Mouse (Mus musculus): ENCODE data around the gene Rimbp2. TPM values are rescaled to one million over a fixed set of nuclear protein-coding genes. Genes with fewer than 3 reads are reported as not detected.
A peak's percentile ranks its signal among the peaks of the same experiment; 100 is the strongest.
"Not testable (repeated sequence)": the region's sequence is repeated elsewhere in the genome, so short reads cannot be mapped to it uniquely, and the experiment has no call there.

Gene Rimbp2
- polyA plus RNA-seq, 1 experiment from 2014 or later: 6.8 TPM

DNA sequence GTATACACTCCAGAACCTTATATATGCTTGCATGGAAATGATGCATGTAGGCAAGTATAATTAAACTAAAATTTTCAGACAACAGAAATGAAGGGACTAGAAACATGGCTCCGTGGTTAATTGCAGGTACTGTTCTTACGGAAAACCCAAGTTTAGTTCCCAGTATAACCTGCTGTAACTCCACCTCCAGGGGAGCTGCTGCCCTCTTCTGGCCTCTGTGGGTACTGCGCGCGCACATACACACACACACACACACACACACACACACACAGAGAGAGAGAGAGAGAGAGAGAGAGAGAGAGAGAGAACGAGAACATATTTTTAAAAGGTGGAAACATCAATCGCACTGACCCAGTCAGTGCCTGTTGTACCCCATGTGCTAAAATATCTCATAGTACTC, 25.7 kb upstream of the Rimbp2 start:
- WGBS: 96% methylated on average over 7 of the region's 7 CpGs
- H3K4me3 ChIP-seq (ENCODE audit: low read depth, low read length): no peak overlapping the region
- H3K4me1 ChIP-seq (ENCODE audit: control insufficient read depth, insufficient read depth, low read length): no peaks in the 10 kb centered on the region
- no peak for ATAC-seq
- H3K27me3 ChIP-seq (ENCODE audit: control insufficient read depth, insufficient read depth, low read depth, low read length): no peaks in the 10 kb centered on the region
- H3K4me2 ChIP-seq (ENCODE audit: low read length): no peak overlapping the region
- H3K9me3 ChIP-seq (replicated peaks; ENCODE audit: control insufficient read depth, low read length, poor library complexity, severe bottlenecking): no peaks in the 10 kb centered on the region
- H3K36me3 ChIP-seq (ENCODE audit: control insufficient read depth, insufficient read depth, low read length): no peaks in the 10 kb centered on the region
- H3K27ac ChIP-seq (ENCODE audit: low read length): no peak overlapping the region
- no peak overlapping the region for H3K9ac ChIP-seq (ENCODE audit: low read depth, low read length)

DNA sequence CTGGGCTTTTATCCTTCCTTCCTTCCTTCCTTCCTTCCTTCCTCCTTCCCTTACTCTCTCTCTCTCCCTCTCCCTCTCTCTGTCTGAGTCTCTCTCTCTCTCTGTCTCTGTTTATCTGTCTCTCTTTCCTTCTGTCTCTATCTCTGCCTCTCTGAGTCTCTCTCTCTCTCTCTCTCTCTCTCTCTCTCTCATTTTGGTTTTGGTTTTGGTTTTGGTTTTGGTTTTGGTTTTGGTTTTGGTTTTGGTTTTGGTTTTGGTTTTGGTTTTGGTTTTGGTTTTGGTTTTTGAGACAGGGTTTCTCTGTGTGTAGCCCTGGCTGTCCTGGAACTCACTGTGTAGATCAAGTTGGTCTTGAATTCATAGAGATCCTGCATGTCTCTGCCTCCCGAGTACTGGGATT, 24.2 kb upstream of the Rimbp2 start:
- not testable (repeated sequence) for H3K4me2 ChIP-seq (ENCODE audit: low read length); H3K27ac ChIP-seq (ENCODE audit: low read length); H3K9ac ChIP-seq (ENCODE audit: low read depth, low read length); H3K36me3 ChIP-seq (ENCODE audit: control insufficient read depth, insufficient read depth, low read length); H3K27me3 ChIP-seq (ENCODE audit: control insufficient read depth, insufficient read depth, low read depth, low read length); H3K4me1 ChIP-seq (ENCODE audit: control insufficient read depth, insufficient read depth, low read length); H3K9me3 ChIP-seq (replicated peaks; ENCODE audit: control insufficient read depth, low read length, poor library complexity, severe bottlenecking); H3K4me3 ChIP-seq (ENCODE audit: low read depth, low read length); ATAC-seq
- 83% methylated on average over 1 of the region's 1 CpGs for WGBS

DNA sequence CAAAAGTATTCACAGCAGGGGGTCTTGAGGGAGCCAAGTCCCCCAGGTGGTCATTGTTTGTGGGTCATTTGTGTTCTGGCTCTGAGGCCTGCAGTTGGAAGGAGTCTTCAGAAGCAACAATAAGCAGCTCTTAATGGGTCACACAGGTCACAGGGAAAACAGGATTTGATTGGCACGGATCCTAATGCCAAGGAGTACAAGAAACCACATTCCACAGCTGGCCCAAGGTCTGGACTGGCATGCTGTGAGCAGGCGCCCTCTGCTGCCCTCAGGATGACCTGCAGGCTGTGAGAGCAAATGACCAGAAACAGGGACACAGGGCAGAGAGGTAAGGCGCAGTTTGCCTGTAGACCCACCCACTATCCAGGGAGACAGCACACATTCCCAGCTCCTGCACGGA, 23.0 kb upstream of the Rimbp2 start:
- no peak overlapping the region for H3K27ac ChIP-seq (ENCODE audit: low read length)
- no peaks in the 10 kb centered on the region for H3K36me3 ChIP-seq (ENCODE audit: control insufficient read depth, insufficient read depth, low read length)
- ATAC-seq: no peak
- no peak overlapping the region for H3K4me3 ChIP-seq (ENCODE audit: low read depth, low read length)
- no peaks in the 10 kb centered on the region for H3K4me1 ChIP-seq (ENCODE audit: control insufficient read depth, insufficient read depth, low read length)
- no peak overlapping the region for H3K9ac ChIP-seq (ENCODE audit: low read depth, low read length)
- no peak overlapping the region for H3K4me2 ChIP-seq (ENCODE audit: low read length)
- H3K27me3 ChIP-seq (ENCODE audit: control insufficient read depth, insufficient read depth, low read depth, low read length): no peaks in the 10 kb centered on the region
- H3K9me3 ChIP-seq (replicated peaks; ENCODE audit: control insufficient read depth, low read length, poor library complexity, severe bottlenecking): no peaks in the 10 kb centered on the region
- WGBS: 12% methylated on average over 4 of the region's 4 CpGs

DNA sequence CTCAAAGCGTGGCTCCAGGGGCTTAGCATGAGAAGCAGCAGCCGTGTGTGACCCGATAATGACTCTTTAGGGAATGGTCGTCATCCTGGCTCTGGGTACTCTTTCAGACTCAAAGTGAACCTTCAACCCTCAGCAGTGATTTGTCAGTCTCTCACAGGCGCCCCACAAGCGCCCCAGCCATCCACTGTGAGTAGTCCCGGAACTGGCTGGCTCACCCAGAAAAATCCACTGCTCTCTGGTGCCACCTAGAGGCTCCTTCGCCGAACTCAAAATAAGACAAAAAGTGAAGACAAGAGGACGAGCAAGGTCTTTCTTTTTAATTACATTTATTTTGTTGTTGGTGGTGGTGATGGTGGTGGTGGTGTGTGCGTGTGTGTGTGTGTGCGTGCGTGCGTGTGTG, 18.0 kb upstream of the Rimbp2 start:
- Histone ChIP-seq H3K9me3 (replicated peaks; ENCODE audit: control insufficient read depth, low read length, poor library complexity, severe bottlenecking) (no peaks in the 10 kb centered on the region), H3K4me3 (ENCODE audit: low read depth, low read length) (no peak overlapping the region), H3K4me2 (ENCODE audit: low read length) (peak overlapping the region; percentile 24; the same call in 1 of the 2 replicates), H3K36me3 (ENCODE audit: control insufficient read depth, insufficient read depth, low read length) (no peaks in the 10 kb centered on the region), H3K9ac (ENCODE audit: low read depth, low read length) (peak overlapping the region; percentile 46; the same call in 1 of the 2 replicates), H3K27me3 (ENCODE audit: control insufficient read depth, insufficient read depth, low read depth, low read length) (no peaks in the 10 kb centered on the region), H3K27ac (ENCODE audit: low read length) (no peak overlapping the region), H3K4me1 (ENCODE audit: control insufficient read depth, insufficient read depth, low read length) (no peaks in the 10 kb centered on the region)
- ATAC-seq: peak; percentile 36; the same call in 1 of the 2 replicates
- WGBS: 12% methylated on average over 14 of the region's 14 CpGs

DNA sequence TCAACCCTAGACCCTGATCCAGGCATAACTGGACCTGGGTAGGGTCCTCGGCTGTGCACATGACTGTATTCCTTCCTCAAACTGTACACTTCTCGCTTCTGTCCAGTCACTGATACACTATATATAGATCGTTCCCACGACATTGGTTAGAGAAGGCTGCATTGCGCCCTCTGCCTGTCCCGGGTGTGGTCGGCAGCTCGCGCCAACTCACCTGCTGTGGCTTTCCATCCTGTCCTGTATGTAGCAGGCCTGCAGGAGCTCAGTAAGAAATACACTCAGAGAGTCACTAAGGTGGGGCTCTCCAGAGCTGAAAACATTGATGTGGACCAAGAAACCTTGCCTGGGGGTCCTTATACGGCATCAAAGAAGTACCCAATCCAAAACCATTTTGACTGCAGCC, 17.6 kb upstream of the Rimbp2 start:
- peak; percentile 39; the same call in 1 of the 2 replicates for ATAC-seq
- no peaks in the 10 kb centered on the region for H3K36me3 ChIP-seq (ENCODE audit: control insufficient read depth, insufficient read depth, low read length)
- H3K4me3 ChIP-seq (ENCODE audit: low read depth, low read length): no peak overlapping the region
- no peak overlapping the region for H3K27ac ChIP-seq (ENCODE audit: low read length)
- peak overlapping the region; percentile 46; the same call in 1 of the 2 replicates for H3K9ac ChIP-seq (ENCODE audit: low read depth, low read length)
- H3K4me1 ChIP-seq (ENCODE audit: control insufficient read depth, insufficient read depth, low read length): no peaks in the 10 kb centered on the region
- peak overlapping the region; percentile 24; the same call in 1 of the 2 replicates for H3K4me2 ChIP-seq (ENCODE audit: low read length)
- 63% methylated on average over 10 of the region's 10 CpGs for WGBS
- H3K9me3 ChIP-seq (replicated peaks; ENCODE audit: control insufficient read depth, low read length, poor library complexity, severe bottlenecking): no peaks in the 10 kb centered on the region
- H3K27me3 ChIP-seq (ENCODE audit: control insufficient read depth, insufficient read depth, low read depth, low read length): no peaks in the 10 kb centered on the region

DNA sequence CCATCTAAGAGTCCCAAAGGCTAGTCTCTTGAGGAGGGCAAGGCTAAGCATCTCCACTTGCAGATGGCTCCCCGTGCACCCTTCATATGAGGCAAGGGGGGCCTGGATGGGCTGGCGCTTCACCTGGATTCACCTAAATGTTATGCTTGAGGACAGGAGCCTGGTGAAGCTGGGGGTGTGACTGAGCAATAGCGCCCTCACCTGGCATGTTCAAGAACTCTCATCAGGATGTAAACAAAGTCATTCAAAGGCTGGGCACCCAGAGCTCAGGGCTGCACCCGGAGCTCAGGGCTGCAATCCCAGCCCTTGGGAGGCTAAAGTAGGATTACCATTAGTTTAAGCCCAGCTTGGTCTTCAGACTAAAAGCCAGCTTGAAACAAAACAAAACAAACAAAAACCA, 11.1 kb upstream of the Rimbp2 start:
- Histone ChIP-seq H3K9ac (ENCODE audit: low read depth, low read length) (no peak overlapping the region), H3K4me3 (ENCODE audit: low read depth, low read length) (no peak overlapping the region), H3K9me3 (replicated peaks; ENCODE audit: control insufficient read depth, low read length, poor library complexity, severe bottlenecking) (no peaks in the 10 kb centered on the region; the same call in 1 of the 2 replicates), H3K36me3 (ENCODE audit: control insufficient read depth, insufficient read depth, low read length) (no peaks in the 10 kb centered on the region), H3K27me3 (ENCODE audit: control insufficient read depth, insufficient read depth, low read depth, low read length) (no peaks in the 10 kb centered on the region), H3K27ac (ENCODE audit: low read length) (no peak overlapping the region), H3K4me2 (ENCODE audit: low read length) (no peak overlapping the region), H3K4me1 (ENCODE audit: control insufficient read depth, insufficient read depth, low read length) (no peaks in the 10 kb centered on the region)
- no peak for ATAC-seq
- WGBS: 52% methylated on average over 4 of the region's 4 CpGs

DNA sequence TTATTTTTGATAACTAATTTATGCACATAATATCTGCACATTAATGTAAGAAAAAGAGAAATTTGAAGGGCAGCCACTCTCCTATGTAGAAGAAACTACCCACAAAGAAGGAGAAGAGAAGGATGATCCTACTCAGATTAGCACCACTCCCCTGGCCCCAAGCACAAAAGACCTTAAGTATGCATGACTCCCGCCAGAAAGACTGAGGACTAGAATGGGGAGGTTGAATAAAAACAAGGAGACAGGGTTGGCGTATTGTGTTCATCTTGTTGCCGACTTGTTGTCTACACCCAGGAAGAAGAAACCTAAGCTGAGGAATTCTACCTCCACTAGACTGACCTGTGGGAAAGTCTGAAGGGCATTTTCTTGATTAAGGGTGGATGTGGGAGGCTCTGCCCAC, 5.6 kb upstream of the Rimbp2 start:
- Histone ChIP-seq H3K4me1 (ENCODE audit: control insufficient read depth, insufficient read depth, low read length) (no peaks in the 10 kb centered on the region), H3K9ac (ENCODE audit: low read depth, low read length) (no peak overlapping the region), H3K36me3 (ENCODE audit: control insufficient read depth, insufficient read depth, low read length) (no peaks in the 10 kb centered on the region), H3K4me3 (ENCODE audit: low read depth, low read length) (no peak overlapping the region), H3K27me3 (ENCODE audit: control insufficient read depth, insufficient read depth, low read depth, low read length) (no peaks in the 10 kb centered on the region), H3K9me3 (replicated peaks; ENCODE audit: control insufficient read depth, low read length, poor library complexity, severe bottlenecking) (no peaks in the 10 kb centered on the region; the same call in 1 of the 2 replicates), H3K4me2 (ENCODE audit: low read length) (no peak overlapping the region), H3K27ac (ENCODE audit: low read length) (no peak overlapping the region)
- WGBS: 76% methylated on average over 3 of the region's 3 CpGs
- ATAC-seq: no peak

DNA sequence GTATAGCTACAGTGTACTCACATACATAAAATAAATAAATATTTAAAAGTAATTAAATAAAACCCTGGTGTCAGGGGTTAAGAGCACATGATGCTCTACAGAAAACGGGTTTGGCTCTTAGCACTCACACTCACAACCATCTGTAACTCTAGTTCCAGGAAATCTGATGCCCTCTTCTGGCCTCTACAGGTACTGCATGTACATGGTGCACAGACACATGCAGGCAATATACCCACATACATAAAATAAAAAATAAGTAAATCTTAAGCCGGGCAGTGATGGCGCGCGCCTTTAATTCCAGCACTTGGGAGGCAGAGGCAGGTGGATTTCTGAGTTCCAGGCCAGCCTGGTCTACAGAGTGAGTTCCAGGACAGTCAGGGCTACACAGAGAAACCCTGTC, 1.1 kb upstream of the Rimbp2 start:
- H3K9ac ChIP-seq (ENCODE audit: low read depth, low read length): not testable (repeated sequence)

DNA sequence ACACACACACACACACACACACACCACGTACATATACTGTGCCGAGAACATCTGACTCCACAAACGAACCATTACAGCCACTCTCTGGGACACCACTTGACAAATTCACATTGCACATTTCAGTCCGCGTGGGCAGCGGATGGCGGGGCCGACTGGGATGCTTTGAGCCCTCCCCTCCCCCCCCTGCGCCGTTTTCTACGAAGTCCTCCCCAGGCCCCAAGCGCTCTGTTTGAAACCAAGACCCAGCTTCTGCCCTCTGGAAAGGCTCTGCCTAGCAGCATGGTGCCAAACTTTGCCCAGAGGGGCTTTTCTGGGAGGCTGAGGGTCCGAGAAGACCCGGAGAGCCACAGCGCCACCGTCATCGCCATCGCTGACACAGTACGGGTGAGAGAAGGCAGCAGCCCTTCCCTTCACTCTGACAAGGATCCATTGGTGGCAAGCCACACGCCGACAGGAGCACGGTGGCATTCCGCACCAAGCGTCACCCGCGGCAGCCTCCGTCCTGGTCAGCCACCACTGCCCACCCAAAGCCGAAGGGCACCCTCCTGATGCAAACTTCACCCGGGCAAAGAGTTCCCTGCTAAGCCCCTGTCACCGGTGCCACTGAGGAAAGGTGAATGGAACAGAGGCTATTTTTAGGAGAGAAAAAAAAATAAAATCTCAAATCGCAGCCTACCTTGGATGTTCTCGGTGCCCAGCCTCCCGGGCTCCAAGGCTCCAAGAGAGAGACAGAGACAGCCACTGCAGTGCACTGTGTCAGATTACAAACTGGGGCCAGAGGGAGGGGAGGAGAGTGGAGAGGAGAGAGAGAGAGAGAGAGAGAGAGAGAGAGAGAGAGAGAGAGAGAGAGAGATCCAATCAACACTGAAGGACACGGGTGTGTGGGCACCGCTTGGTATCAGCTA, 743 bp downstream of the Rimbp2 start:
- WGBS: under 1% methylated on average over 35 of the region's 35 CpGs

More for the DNA sequence above, 1.1 kb upstream of the Rimbp2 start:
- H3K36me3 ChIP-seq (ENCODE audit: control insufficient read depth, insufficient read depth, low read length); H3K9me3 ChIP-seq (replicated peaks; ENCODE audit: control insufficient read depth, low read length, poor library complexity, severe bottlenecking); H3K27me3 ChIP-seq (ENCODE audit: control insufficient read depth, insufficient read depth, low read depth, low read length); H3K4me2 ChIP-seq (ENCODE audit: low read length); H3K27ac ChIP-seq (ENCODE audit: low read length); ATAC-seq; H3K4me3 ChIP-seq (ENCODE audit: low read depth, low read length): not testable (repeated sequence)
- peaks cover 17% of the 10 kb centered on the region for H3K4me1 ChIP-seq (ENCODE audit: control insufficient read depth, insufficient read depth, low read length)
- WGBS: 92% methylated on average over 5 of the region's 5 CpGs

More for the DNA sequence above, 743 bp downstream of the Rimbp2 start:
- peak; percentile 70 for ATAC-seq
- H3K27me3 ChIP-seq (ENCODE audit: control insufficient read depth, insufficient read depth, low read depth, low read length): no peaks in the 10 kb centered on the region
- peak overlapping the region; percentile 59 for H3K4me3 ChIP-seq (ENCODE audit: low read depth, low read length)
- peak overlapping the region; percentile 93 for H3K27ac ChIP-seq (ENCODE audit: low read length)
- H3K4me2 ChIP-seq (ENCODE audit: low read length): peak overlapping the region; percentile 75
- H3K4me1 ChIP-seq (ENCODE audit: control insufficient read depth, insufficient read depth, low read length): peaks cover 17% of the 10 kb centered on the region
- H3K9me3 ChIP-seq (replicated peaks; ENCODE audit: control insufficient read depth, low read length, poor library complexity, severe bottlenecking): no peaks in the 10 kb centered on the region
- peak overlapping the region; percentile 84 for H3K9ac ChIP-seq (ENCODE audit: low read depth, low read length)
- H3K36me3 ChIP-seq (ENCODE audit: control insufficient read depth, insufficient read depth, low read length): no peaks in the 10 kb centered on the region
